Mouse (Mus musculus) heart, embryonic 13.5 days (tissue): ENCODE measurements around the gene Shroom3. TPM values are rescaled to one million over a fixed set of nuclear protein-coding genes. Genes with fewer than 3 reads are reported as not detected.

ENCODE experiments used
- ATAC-seq: fragments of 200-750 bp; cut with Nextera tagmentation; 2 replicates; pipeline ENCODE4 v1.8.0; 2017; ENCODE audit warnings: moderate TSS enrichment; ENCODE audit not compliant: insufficient number of reproducible peaks, low FRiP score, low TSS enrichment; ENCODE audit errors: extremely low read depth
- H3K27ac ChIP-seq: fragments of 300-500 bp; sonication (generic); replicated peaks from 2 replicates; pipeline ENCODE4 v1.5.1; 2015; ENCODE audit warnings: moderate library complexity, mild to moderate bottlenecking, inconsistent platforms
- H3K27me3 ChIP-seq: fragments of 300-500 bp; sonication (generic); replicated peaks from 2 replicates; pipeline ENCODE4 v1.6.1; 2015; ENCODE audit warnings: mild to moderate bottlenecking, inconsistent platforms
- H3K36me3 ChIP-seq: fragments of 300-500 bp; sonication (generic); 2 replicates; pipeline ENCODE4 v1.6.1; 2015; ENCODE audit warnings: mild to moderate bottlenecking, inconsistent platforms
- H3K4me1 ChIP-seq: fragments of 300-500 bp; sonication (generic); 2 replicates; pipeline ENCODE4 v1.6.1; 2015; ENCODE audit warnings: inconsistent platforms
- H3K4me2 ChIP-seq: fragments of 300-500 bp; sonication (generic); 2 replicates; pipeline ENCODE4 v1.6.1; 2015; ENCODE audit warnings: inconsistent platforms, mild to moderate bottlenecking, moderate library complexity
- H3K4me3 ChIP-seq: fragments of 300-500 bp; sonication (generic); 2 replicates; pipeline ENCODE4 v1.5.1; 2015; ENCODE audit warnings: moderate library complexity, mild to moderate bottlenecking, inconsistent platforms
- H3K9ac ChIP-seq: fragments of 300-500 bp; sonication (generic); 2 replicates; pipeline ENCODE4 v1.6.1; 2015; ENCODE audit warnings: inconsistent platforms, mild to moderate bottlenecking, moderate library complexity
- H3K9me3 ChIP-seq: fragments of 300-500 bp; sonication (generic); 2 replicates; pipeline ENCODE4 v1.6.1; 2016; ENCODE audit warnings: inconsistent platforms
- WGBS: fragments of 180-500 bp; shearing (Covaris S2); methylation state at CpG from one replicate; pipeline ENCODE4 v1.1.7; 2015; ENCODE audit warnings: mixed read lengths; 5-methylcytosine and 5-hydroxymethylcytosine counted together
- polyA plus RNA-seq: library from polyadenylated mRNA; unstranded; fragments of >200 nt; fragmentation: Nextera tagmentation; extraction: Ambion mirVana; gene quantifications from 2 replicates; pipeline ENCODE4 v1.2.1, GENCODE M21; 2015

The Shroom3 gene
- polyA plus RNA-seq, 1 experiment from 2014 or later = 10.3 TPM

DNA sequence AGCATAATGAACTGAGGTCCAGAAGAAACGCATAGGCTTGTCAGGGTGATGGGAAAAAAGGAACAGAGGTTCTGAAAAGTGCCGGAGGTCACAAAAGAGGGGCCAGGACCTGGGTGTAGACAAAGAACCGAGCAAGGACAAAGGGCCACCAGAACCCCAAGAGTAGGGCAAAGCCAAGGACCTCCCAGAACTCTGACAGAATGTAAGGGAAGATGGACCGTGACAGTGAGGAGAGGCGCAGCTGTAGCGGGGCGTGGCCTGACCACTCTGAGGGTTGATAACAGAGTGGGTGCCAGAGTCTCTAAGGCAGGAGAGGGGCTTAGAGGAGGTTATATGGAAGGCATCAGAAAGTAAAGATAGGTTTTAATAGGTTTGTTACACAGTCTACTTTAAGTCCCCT, 77.3 kb downstream of the Shroom3 start:
- Histone ChIP-seq H3K4me1 (peaks cover 34% of the 10 kb centered on the region), H3K9me3 (no peaks in the 10 kb centered on the region), H3K4me2 (no peak overlapping the region), H3K9ac (no peak overlapping the region), H3K27me3 (no peaks in the 10 kb centered on the region), H3K36me3 (no peaks in the 10 kb centered on the region), H3K27ac (no peak overlapping the region), H3K4me3 (no peak overlapping the region)
- ATAC-seq = no peak
- 63% methylated on average over 7 of the region's 7 CpGs for WGBS

DNA sequence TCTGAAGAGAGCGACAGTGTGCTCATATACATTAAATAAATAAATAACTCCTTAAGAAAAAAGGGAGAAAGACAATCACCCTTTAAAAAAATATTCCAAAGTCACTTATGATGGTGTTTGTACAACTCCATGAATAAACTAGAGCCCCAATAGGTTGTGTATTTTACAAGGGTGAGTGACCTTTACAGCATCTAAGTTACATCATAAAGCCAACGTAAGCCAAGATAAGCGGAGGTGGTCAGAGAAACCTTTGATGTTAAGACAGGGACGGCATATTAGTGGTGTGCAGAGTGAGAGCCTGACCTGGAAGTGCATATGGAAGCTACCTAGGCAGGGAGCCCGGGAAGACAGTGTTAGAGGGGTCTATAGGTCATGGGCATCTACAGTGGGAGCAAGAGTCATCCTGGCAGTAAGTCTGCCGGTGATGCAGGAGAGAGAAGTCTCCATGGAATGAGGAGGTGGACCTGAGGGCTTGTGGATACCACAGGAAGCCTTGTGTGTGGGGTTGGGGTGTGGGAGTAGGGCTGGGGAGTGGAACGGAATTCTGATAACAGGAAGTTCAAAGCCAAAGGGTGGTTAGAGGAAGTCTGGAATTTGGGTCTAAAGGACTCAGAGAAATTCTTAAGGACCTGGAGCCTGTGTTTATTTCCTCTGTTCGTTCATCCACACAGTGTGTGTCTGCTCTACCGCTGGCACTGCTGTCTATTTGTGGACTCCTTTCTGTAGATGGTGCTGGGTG, 78.5 kb downstream of the Shroom3 start:
- Histone ChIP-seq H3K36me3 (no peaks in the 10 kb centered on the region), H3K4me3 (no peak overlapping the region), H3K9me3 (no peaks in the 10 kb centered on the region), H3K4me1 (peaks cover 34% of the 10 kb centered on the region), H3K27me3 (no peaks in the 10 kb centered on the region), H3K4me2 (no peak overlapping the region), H3K27ac (peak overlapping the region; percentile 84), H3K9ac (no peak overlapping the region)
- no peak for ATAC-seq
- WGBS = 62% methylated on average over 9 of the region's 9 CpGs

DNA sequence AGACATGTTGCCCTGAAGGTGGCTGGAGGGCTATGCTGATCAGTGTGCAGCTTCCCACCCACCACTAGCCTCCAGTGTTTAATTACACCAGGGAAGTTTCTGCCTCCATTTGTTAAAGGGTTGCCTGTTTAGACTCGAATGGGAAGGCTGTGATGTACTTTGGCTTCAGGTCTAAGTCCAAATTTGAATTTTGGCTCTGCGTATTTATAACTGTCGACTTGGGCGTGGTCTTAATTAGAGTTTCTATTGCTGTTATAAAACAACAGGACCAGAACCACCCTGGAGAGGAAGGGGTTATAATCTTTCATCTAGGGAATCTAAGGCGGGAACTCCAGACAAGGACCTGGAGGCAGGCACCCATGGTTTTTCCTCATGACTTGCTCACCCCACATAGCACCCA, 79.2 kb downstream of the Shroom3 start:
- Histone ChIP-seq H3K27me3 (no peaks in the 10 kb centered on the region), H3K36me3 (no peaks in the 10 kb centered on the region), H3K4me2 (no peak overlapping the region), H3K9me3 (no peaks in the 10 kb centered on the region), H3K27ac (peak overlapping the region; percentile 84), H3K4me1 (peaks cover 35% of the 10 kb centered on the region), H3K9ac (no peak overlapping the region), H3K4me3 (no peak overlapping the region)
- WGBS = 85% methylated on average over 5 of the region's 5 CpGs
- no peak for ATAC-seq

DNA sequence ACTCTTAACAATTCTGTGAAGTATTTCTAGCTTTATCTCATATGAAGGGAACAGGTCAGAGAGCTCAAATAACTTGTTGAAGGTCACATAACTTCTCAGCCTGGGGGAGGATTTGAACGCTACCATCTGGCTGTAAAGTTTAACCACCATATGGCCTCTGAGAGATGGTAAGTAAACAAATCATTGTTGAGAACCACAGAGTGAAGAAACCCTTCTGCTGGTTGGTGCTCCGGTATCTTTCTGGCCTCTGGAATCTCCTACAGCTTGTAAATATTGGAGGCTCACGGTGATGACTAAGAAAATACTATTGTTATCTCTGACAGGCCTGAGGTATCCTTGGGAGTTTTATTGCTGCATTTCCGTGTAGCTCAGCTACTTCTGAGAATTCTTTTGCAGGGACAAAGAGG, 80.3 kb downstream of the Shroom3 start:
- no peaks in the 10 kb centered on the region for H3K9me3 ChIP-seq
- ATAC-seq = no peak
- H3K36me3 ChIP-seq = no peaks in the 10 kb centered on the region
- no peaks in the 10 kb centered on the region for H3K27me3 ChIP-seq
- peaks cover 42% of the 10 kb centered on the region for H3K4me1 ChIP-seq
- WGBS = 8% methylated on average over 4 of the region's 4 CpGs
- H3K27ac ChIP-seq = peak overlapping the region; percentile 84
- peak overlapping the region; percentile 18; the same call in 1 of the 2 replicates for H3K4me2 ChIP-seq
- no peak overlapping the region for H3K4me3 ChIP-seq
- no peak overlapping the region for H3K9ac ChIP-seq

DNA sequence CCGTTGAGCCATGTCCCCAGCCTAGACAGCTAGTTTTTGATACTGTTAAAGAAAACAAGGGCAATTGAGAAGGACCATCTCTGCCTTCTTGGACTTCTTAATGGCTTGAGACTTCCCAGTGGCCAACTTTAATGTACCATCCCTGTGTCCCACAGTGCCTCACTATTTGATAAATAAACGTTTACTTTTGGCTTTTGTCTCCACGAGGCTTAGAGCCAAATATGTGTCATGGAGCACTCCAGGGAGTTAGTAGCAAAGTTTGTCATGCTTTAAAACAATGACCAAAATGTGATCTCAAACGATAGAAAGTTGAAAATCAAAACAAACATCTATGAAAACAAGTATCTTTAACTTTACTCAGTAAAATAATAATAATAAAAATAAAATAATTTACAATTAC, 83.1 kb downstream of the Shroom3 start:
- Histone ChIP-seq H3K36me3 (no peaks in the 10 kb centered on the region), H3K4me2 (no peak overlapping the region), H3K9me3 (peaks cover 2% of the 10 kb centered on the region; the same call in 1 of the 2 replicates), H3K4me3 (no peak overlapping the region), H3K4me1 (peaks cover 33% of the 10 kb centered on the region), H3K27ac (no peak overlapping the region), H3K9ac (no peak overlapping the region), H3K27me3 (no peaks in the 10 kb centered on the region)
- WGBS = 47% methylated on average over 4 of the region's 4 CpGs
- ATAC-seq = no peak

DNA sequence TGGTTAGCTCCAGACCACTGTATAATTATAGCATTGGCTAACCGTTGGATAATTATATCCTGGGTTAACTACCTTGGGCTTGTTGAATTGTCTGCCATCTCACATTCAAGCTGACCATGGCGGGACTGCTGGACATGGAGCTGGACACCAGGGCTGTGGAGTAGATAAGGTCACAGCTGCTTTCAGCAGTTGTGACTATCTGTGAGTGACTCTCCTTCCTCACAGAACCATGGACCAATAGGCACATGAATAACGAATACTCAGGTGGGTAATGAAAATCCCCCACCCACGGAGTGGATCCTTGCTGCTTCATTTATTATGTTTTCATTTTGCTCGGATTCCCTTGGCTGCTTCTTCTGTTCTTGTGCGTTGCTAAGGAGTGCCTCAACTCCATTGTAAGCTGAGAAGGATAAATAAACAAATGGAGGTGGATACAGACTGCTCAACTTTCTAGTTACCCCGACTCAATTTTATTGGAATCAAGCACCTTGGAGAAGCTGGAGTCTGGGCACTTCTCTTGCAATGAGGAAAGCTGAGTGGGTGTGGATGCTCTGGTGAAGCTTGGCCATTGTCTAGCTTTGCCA, 84.1 kb downstream of the Shroom3 start:
- Histone ChIP-seq H3K36me3 (no peaks in the 10 kb centered on the region), H3K27ac (no peak overlapping the region), H3K4me2 (no peak overlapping the region), H3K9ac (no peak overlapping the region), H3K27me3 (no peaks in the 10 kb centered on the region), H3K4me1 (peaks cover 27% of the 10 kb centered on the region), H3K9me3 (peaks cover 2% of the 10 kb centered on the region; the same call in 1 of the 2 replicates), H3K4me3 (no peak overlapping the region)
- 57% methylated on average over 7 of the region's 7 CpGs for WGBS
- ATAC-seq = no peak

DNA sequence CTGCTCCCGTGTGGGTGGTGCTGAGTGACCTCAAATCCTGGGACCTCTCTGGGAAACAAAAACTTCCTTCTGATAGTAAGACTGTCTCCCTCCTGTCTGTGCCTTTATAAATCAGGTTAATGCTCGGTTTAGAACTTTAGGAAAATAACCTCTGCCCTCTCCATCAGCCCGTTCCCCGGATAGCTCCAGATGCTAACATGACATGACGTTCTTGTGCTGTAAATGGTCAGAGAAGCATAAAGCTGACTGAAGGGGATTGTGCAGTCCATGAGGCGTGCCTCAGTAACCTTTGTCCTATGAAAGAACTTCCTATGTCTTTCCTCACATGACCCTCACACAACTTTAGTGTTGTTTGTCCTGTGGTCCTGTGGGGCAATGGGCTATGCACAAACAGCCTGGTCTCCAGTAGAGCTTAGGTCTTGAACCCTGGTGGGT, 84.6 kb downstream of the Shroom3 start:
- H3K27ac ChIP-seq = no peak overlapping the region
- WGBS = 57% methylated on average over 6 of the region's 6 CpGs

DNA sequence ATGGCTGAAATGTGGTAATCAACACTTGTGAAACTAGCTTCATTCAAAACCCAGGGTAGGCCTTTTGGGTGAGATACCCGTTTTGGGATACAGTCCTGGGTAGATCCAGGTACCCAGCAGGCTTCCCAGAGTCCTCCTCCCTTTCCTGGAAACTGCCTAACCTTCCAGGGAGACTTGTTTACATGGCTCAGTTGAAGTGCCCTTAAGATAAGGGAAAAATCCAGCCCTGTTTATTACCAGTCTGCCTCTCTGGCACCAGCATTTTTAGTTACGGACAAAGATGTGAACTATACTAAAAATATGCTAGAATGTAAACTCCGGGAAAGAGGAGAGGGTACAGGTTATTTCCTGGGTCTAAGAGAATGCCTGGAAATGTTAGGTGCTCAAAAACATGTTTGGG, 90.6 kb downstream of the Shroom3 start:
- Histone ChIP-seq H3K4me3 (no peak overlapping the region), H3K27me3 (no peaks in the 10 kb centered on the region), H3K9me3 (peaks cover 2% of the 10 kb centered on the region; the same call in 1 of the 2 replicates), H3K9ac (no peak overlapping the region), H3K27ac (peak overlapping the region; percentile 64), H3K4me2 (peak overlapping the region; percentile 36; the same call in 1 of the 2 replicates), H3K36me3 (no peaks in the 10 kb centered on the region), H3K4me1 (peaks cover 25% of the 10 kb centered on the region)
- ATAC-seq = no peak
- WGBS = 15% methylated on average over 3 of the region's 3 CpGs

More for the DNA sequence above, 84.6 kb downstream of the Shroom3 start:
- Histone ChIP-seq H3K9ac (0 out of 2 replicates have a peak overlapping the region, but pooled peaks have one; percentile 10), H3K4me2 (no peak overlapping the region), H3K4me3 (no peak overlapping the region), H3K9me3 (peaks cover 2% of the 10 kb centered on the region; the same call in 1 of the 2 replicates), H3K4me1 (peaks cover 26% of the 10 kb centered on the region), H3K36me3 (no peaks in the 10 kb centered on the region), H3K27me3 (no peaks in the 10 kb centered on the region)
- no peak for ATAC-seq

DNA sequence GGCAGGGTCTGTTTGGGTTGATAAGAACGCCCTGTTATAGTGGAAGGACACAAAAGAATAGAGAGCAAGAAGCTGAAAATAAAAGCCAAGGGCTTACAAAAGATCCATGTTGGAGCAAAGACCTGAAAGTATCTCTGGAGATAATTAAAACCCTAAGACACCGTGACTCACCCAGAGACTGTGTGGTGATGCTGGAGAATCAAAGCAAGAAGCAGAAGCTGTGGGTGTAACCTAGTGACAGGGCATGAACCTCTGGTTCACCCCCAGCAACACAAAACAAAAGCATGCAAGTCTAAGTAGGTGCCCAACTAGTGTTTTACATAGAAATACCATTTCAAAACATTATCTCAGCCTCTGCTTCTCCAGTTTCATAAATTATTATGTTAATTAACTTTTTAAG, 91.2 kb downstream of the Shroom3 start:
- H3K9ac ChIP-seq = 0 out of 2 replicates have a peak overlapping the region, but pooled peaks have one; percentile 7
- peaks cover 1% of the 10 kb centered on the region; the same call in 1 of the 2 replicates for H3K9me3 ChIP-seq
- H3K4me1 ChIP-seq = peaks cover 25% of the 10 kb centered on the region
- H3K36me3 ChIP-seq = no peaks in the 10 kb centered on the region
- ATAC-seq = no peak
- H3K4me3 ChIP-seq = no peak overlapping the region
- no peak overlapping the region for H3K4me2 ChIP-seq
- WGBS = 24% methylated on average over 2 of the region's 2 CpGs
- H3K27me3 ChIP-seq = no peaks in the 10 kb centered on the region
- H3K27ac ChIP-seq = peak overlapping the region; percentile 64

DNA sequence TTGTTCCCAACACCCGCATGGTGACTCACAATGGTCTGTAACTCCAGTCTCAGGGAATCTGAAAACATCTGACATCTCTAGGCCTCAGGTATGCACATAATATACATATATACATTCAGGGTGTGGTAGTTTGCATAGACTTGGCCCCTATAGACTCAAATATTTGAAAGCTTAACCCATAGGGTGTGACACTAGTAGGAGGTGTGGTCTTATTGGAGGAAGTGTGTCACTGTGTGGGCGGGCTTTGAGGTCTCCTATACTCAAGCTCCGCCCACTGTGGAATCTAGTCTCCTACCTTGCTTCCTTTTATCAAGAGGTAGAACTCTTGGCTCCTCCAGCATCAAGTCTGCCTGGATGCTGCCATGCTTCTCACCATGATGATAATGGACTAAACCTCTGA, 91.7 kb downstream of the Shroom3 start:
- no peak overlapping the region for H3K27ac ChIP-seq
- H3K27me3 ChIP-seq = no peaks in the 10 kb centered on the region
- no peaks in the 10 kb centered on the region for H3K36me3 ChIP-seq
- WGBS = 85% methylated on average over 3 of the region's 3 CpGs
- peaks cover 25% of the 10 kb centered on the region for H3K4me1 ChIP-seq
- H3K9ac ChIP-seq = no peak overlapping the region
- ATAC-seq = no peak
- no peak overlapping the region for H3K4me3 ChIP-seq
- no peaks in the 10 kb centered on the region for H3K9me3 ChIP-seq
- no peak overlapping the region for H3K4me2 ChIP-seq

DNA sequence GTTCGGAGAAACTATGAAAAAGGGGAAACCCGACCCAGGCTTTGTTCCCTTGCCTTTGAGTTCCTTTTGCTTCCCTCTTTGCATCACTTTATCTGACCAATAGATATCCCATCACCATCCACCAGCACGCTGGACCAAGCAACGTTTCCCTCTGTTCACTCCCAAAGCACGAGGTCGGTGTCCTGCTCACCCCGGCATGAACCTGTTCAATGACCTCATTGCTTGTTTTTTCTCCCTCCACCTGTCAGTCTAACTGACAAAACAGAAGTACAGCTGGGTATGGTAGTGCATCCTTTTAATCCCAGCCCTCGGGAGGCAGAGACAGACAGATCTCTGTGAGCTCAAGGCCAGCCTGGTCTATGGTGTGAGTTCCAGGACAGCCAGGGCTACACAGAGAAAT, 95.2 kb downstream of the Shroom3 start:
- H3K36me3 ChIP-seq = 0 out of 2 replicates have a peak, but pooled peaks cover 2% of the 10 kb centered on the region
- no peak overlapping the region for H3K4me3 ChIP-seq
- H3K27me3 ChIP-seq = no peaks in the 10 kb centered on the region
- peaks cover 21% of the 10 kb centered on the region for H3K4me1 ChIP-seq
- H3K27ac ChIP-seq = no peak overlapping the region
- H3K9me3 ChIP-seq = peaks cover 6% of the 10 kb centered on the region; the same call in 1 of the 2 replicates
- H3K9ac ChIP-seq = no peak overlapping the region
- WGBS = 66% methylated on average over 8 of the region's 8 CpGs
- ATAC-seq = no peak
- H3K4me2 ChIP-seq = no peak overlapping the region
